Mouse (Mus musculus) layer of hippocampus, adult 18-20 months (tissue): Measurements from ENCODE around the gene Gm17622. TPM values are rescaled to one million over a fixed set of nuclear protein-coding genes. Genes with fewer than 3 reads are reported as not detected.

Source experiments
- DNase-seq, 2 experiments: peaks; one replicate each; pipeline ENCODE4 v3.0.0; 2022; ENCODE audit warnings: low spot score in 2 of 2
- long read RNA-seq: library from polyadenylated mRNA; stranded (forward); transcript quantifications from one replicate; pipeline ENCODE4 v2.0.0, GENCODE M21; 2021
- total RNA-seq, 2 experiments: library from RNA; stranded (reverse); gene quantifications; 2 replicates each; pipeline ENCODE4 v1.2.3; 2021

Gene Gm17622
- not detected for total RNA-seq
- long read RNA-seq = 0 reads

DNA sequence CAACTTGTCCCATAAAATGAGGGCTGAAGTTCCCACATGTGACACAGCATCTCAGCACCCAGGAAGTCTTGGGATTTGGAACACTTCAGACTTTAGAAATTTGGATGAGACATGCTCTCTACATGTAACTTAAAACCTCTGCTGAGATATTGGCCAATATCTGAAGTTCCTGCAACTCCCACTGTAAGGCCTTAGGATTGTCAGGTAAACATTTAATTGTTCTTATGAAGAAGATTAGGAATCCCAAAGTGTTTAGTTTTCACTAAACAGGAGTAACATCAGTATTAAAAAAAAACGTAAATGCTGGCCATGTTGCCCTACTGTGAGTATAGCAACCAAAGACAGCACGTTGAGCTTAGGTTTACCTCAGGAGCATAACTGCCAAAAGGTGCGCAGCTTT lies at the start of gene Gm17622:
Gene Gm17622, plus strand, starts transcription at position 301 of the 400 bp plus-strand sequence.
- no peak for DNase-seq

- DNase-seq = no peak
Observed at GRCm38 (mm10) chr13:96450205-96450856, 40.2 kb upstream of the Gm17622 start.

DNA sequence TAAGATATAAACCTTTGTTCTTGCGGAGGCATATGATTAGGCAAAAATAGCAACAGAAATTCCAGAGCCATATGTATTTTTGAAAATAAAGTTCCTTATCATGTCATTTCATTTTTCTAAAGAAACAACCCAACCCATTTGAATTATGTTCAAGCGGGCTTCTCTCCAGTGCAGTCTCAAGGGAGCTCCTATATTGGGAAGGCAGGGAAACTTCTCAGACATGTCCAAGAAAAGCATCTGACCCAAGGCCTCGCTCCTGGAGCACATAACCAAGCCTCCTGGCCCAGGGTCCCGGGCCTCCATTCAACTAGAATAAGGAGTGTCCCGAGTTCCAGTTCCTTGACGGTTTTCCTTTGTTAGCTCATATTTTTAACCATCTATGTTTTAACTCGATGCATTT lies 39.7 kb upstream of the Gm17622 start:
- no peak for DNase-seq

DNA sequence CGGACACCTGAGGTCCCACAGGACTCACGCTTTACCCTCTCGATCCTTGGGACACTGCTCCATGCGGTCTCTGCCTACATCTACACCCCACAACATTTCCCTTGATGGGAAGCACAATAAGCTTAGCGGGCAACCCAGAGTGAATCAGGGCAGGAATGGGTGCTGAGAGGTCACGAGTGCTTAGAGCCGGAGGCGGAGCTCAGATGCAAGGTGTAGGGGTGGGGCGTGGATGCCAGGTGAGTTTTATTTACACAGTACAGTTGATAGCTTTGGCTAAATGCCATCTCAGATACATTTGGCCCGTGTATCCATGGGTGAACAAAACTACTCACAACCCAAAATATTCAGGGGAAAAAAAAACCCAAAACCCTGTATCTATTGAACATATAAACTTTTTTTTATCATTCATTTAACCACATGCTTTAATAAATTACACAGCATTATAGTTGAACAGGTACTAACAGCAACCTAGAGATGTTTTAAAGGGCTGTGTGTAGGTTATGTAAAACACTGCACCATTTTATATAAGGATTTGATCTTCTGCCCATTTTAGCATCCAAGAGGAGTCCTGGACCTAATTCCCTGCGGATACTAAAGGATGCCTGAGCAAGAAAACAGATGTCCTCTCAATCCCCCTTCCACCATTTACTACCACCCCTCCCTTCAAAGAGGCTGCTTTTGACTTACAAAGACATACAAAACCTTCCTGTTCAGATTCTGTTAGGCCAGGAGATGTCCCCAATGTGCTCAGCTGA lies 39.0 kb upstream of the Gm17622 start:
- DNase-seq = no peak

GRCm38 (mm10) chr13:96452621-96453020 lies 37.9 kb upstream of the Gm17622 start:
- DNase-seq = no peak

GRCm38 (mm10) chr13:96454288-96454687 lies 36.2 kb upstream of the Gm17622 start:
- no peak for DNase-seq

DNA sequence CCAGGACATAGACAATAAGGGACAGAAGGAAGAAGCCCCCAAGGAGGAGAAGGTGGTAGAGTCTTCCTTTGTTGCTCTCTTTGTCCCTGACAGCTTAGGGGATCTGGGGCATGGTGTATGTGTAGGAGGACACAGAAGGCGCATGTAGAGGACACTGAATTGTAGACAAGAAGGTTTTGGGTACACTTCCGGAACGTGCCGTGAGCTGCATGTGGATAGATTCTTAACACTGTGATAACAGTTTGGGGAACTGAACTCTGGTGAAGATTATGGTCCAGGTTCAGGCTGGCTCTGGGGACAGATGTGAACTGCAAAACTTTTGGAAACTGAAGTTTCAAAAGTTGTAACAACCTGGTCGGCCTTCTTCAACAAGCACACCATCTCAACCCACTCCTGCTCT lies 33.0 kb upstream of the Gm17622 start:
- DNase-seq = no peak

- DNase-seq = no peak
Observed at GRCm38 (mm10) chr13:96458018-96458417, 32.5 kb upstream of the Gm17622 start.

DNA sequence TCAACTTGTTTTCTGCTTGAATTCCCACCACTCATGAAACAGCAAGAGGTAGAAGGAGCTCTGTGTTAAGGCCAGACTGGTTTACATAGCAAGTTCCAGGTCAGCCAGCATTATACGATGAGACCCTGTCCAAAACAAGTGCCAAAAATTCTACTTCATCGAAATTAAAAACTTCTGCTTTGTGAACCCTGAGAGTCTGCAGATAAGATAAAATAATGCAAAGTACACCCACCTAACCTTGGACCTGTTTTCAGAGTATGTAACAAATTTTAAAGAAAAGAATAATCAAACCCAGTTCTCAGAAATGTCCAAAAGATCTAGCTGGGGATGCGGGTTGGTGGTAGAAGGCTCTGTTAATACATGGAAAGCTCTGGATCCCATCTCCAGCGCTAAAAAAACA lies 31.9 kb upstream of the Gm17622 start:
- no peak for DNase-seq

DNA sequence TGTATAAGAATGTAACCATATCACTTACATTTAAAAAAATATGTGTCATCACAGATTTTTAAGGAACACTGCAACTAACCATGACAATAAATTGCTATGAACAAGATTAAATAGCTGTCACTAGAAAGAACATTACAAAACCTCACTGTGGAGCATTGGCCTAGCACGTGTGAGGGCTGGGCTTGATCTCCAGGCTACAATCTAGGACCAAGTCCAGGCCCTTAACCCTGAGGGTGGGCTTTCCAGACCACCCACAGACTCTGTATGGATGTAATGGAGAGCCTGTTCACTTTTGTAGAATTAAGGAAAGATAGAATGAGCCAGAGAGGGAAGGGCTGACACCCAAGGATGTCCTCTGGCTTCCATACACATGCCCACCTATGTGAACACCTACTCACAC lies 27.9 kb upstream of the Gm17622 start:
- DNase-seq = no peak

DNA sequence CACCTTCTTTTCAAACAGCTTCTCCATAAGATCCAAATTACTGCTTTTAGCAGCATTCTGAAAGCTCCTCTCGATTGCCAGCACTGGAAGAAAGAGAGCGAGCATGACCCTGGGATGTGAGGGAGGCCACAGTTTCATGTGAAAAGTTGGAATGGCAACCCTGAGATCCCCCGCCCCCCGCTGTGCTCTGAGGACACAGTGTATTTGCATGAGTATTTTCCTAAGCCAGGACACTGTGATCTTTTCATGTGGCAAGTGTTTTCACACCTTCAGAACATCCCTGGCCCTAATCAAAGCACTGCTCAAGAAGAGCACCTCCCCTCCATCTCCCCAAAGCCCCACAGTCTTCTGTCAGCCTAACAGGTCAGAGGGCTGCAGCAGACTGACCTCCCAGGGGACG lies 25.2 kb upstream of the Gm17622 start:
- DNase-seq = no peak

DNA sequence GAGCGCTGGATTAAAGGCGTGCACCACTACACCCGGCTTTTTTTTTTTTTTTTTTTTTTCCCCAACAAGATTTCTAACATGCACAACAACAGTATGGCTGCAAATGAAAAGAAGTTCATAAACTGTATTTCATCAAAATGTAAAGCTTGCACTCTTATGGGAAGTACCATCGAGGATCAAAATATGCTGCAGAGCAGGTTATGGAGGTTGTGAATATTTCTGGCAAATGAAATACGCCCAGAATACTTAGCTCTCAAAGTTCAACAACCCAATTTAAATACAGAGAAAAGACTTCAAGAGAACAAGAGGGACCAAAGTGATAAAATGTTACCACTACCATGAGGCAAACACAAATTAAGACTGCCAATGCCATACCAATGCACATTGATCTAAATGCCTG lies 21.9 kb upstream of the Gm17622 start:
- DNase-seq = no peak

GRCm38 (mm10) chr13:96470556-96470955 lies 20.0 kb upstream of the Gm17622 start:
- no peak for DNase-seq

DNA sequence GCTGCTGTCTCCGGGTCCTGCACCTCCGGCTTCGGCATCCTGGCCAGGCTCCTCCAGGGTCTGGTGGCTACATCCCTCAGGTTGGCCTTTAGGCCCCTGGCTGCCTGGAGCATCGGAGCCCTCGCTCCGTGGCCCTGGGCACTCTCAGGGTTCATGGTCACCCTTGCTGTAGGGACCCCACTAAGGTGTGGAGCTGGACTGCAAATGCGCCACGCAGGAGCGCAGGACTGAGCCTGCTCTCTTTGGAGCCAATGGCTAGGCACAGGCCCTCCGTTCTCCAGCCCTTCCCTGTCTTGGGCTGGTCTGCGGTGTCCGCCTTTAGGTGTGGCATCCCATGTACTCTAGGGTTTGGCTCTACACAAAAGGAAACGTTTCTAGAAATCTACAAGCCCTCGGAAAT lies 19.6 kb upstream of the Gm17622 start, which contains the start of gene Ankdd1b:
Gene Ankdd1b, minus strand, starts transcription at position 242 of the 400 bp plus-strand sequence.
- no peak for DNase-seq

GRCm38 (mm10) chr13:96477226-96477625 lies 13.3 kb upstream of the Gm17622 start:
- no peak for DNase-seq

- no peak for DNase-seq
Observed at GRCm38 (mm10) chr13:96478991-96479390, 11.5 kb upstream of the Gm17622 start.

DNA sequence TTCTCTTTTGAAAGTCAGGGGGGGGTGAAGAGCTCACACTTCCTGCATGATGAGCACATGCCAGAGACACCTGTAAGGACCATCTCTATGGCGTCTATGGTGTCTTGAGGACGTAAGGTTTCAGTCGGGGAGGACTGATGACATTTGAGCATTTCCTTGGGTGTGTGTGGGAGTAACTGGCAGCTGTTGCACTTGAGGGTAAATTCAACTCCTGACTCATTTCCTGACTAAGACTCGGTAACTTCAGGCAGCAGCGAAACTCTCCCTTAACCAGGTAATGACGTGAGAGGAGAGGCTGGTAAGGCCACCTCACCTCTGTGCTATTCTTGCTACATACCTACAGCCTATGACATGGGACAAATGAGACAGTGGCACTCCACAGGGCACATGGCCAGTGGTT lies 3.3 kb upstream of the Gm17622 start:
- no peak for DNase-seq

DNA sequence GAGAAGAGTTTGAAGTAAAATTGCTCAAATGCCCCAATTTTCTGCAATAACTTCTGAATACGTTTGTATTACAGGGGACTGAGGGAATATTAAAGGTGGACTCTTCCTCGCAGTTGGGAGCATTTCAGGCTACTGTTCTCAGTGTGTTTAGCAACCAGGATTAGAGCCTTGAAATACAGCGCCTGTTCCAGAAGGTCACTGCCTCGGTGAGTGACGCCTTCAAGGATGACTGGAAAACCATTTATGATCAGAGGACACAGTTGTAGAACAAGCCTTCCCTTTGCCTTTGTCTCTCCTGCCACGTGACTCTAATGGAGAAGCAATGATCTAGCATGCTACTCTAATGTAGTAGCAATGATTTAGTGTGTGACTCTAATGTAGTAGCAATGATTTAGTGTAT lies 2.6 kb upstream of the Gm17622 start:
- no peak for DNase-seq

GRCm38 (mm10) chr13:96496630-96497029 lies 6.1 kb downstream of the Gm17622 start:
- no peak for DNase-seq

DNA sequence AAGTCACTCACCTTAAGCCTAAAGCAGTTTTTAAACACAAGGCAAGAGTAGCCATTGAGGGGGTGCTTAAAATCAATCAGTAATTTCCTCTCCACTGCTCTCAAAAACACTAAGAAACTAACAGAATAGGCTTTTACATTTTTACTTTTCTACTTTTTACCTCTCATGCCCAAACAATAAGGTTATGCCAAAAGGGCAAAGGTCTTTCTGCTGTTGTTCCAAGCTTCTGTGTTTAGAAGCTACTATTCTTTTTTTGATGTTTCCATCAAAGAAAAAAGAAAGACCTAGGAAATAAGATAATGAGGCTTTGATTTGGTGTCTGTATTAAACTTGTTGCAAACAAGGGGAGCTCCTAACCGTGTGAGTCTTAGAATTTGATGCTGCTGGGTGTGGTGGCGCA lies 9.4 kb downstream of the Gm17622 start:
- no peak for DNase-seq

GRCm38 (mm10) chr13:96505661-96506060 lies 15.1 kb downstream of the Gm17622 start:
- no peak for DNase-seq

DNA sequence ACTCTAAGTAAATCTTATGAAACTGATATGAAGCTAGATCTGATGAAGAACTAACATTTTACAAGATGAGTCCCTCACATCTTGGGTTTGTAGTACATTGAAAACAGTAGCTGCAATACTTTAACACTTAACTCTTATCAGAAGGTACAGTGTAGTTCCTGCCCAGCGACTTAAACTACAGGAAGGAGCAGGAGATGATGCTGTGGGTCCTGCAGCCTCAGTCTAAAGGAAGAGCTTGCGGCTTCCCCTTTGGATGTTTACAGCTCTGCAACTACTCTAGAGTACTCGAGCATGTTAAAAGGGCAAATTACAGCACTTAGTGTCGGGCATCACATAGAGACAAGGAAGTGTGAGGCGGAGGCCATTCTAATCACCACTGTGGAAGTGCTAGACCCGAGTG lies 15.8 kb downstream of the Gm17622 start:
- no peak for DNase-seq

- DNase-seq = no peak
Observed at GRCm38 (mm10) chr13:96507541-96507940, 17.0 kb downstream of the Gm17622 start.
